Mouse (Mus musculus) brain, embryonic 18.5 days (tissue): Measurements from ENCODE around the gene Cutal.

ENCODE experiments used
- DNase-seq: peaks from one replicate; pipeline ENCODE4 v3.0.0-alpha.2; 2012; ENCODE audit warnings: low read depth, low spot score

The Cutal gene

GRCm38 (mm10) chr2:34914823-34915082 is 40.6 kb downstream of the Cutal start:
- no peak for DNase-seq

GRCm38 (mm10) chr2:34915103-34915502 is 40.9 kb downstream of the Cutal start:
- no peak for DNase-seq

- no peak for DNase-seq
Measured at GRCm38 (mm10) chr2:34920144-34920543, 45.9 kb downstream of the Cutal start.

- no peak for DNase-seq
Measured at GRCm38 (mm10) chr2:34922729-34923128, 48.5 kb downstream of the Cutal start.

GRCm38 (mm10) chr2:34927320-34927719 is 53.1 kb downstream of the Cutal start:
- DNase-seq = no peak

- no peak for DNase-seq
Measured at GRCm38 (mm10) chr2:34937460-34937859, 63.3 kb downstream of the Cutal start.

GRCm38 (mm10) chr2:34938269-34939208 is 64.3 kb downstream of the Cutal start:
- DNase-seq = no peak

GRCm38 (mm10) chr2:34940246-34940645 is 66.0 kb downstream of the Cutal start:
- no peak for DNase-seq

GRCm38 (mm10) chr2:34941061-34941675 is 67.0 kb downstream of the Cutal start:
- DNase-seq = no peak
